Mouse (Mus musculus) embryonic fibroblast, embryonic 13.5 days (primary cell): ENCODE measurements around the gene Aco2.

Source experiments
- CTCF ChIP-seq: IDR thresholded peaks from 2 replicates; pipeline ENCODE4 v1.5.1; 2011; ENCODE audit warnings: mild to moderate bottlenecking, control low read depth, low read length, moderate library complexity, borderline replicate concordance; ENCODE audit not compliant: insufficient read depth
- POLR2A ChIP-seq: IDR thresholded peaks from 2 replicates; pipeline ENCODE4 v1.6.1; 2011; ENCODE audit warnings: low read depth, mild to moderate bottlenecking, control low read depth, low read length, moderate library complexity

- no peak for TF ChIP-seq CTCF
- TF ChIP-seq POLR2A: no peak
Measured at GRCm38 (mm10) chr15:81891140-81891802, 19.2 kb downstream of the Aco2 start.
